Mouse (Mus musculus): ENCODE measurements around the gene Paxip1.

Paxip1 gene

DNA sequence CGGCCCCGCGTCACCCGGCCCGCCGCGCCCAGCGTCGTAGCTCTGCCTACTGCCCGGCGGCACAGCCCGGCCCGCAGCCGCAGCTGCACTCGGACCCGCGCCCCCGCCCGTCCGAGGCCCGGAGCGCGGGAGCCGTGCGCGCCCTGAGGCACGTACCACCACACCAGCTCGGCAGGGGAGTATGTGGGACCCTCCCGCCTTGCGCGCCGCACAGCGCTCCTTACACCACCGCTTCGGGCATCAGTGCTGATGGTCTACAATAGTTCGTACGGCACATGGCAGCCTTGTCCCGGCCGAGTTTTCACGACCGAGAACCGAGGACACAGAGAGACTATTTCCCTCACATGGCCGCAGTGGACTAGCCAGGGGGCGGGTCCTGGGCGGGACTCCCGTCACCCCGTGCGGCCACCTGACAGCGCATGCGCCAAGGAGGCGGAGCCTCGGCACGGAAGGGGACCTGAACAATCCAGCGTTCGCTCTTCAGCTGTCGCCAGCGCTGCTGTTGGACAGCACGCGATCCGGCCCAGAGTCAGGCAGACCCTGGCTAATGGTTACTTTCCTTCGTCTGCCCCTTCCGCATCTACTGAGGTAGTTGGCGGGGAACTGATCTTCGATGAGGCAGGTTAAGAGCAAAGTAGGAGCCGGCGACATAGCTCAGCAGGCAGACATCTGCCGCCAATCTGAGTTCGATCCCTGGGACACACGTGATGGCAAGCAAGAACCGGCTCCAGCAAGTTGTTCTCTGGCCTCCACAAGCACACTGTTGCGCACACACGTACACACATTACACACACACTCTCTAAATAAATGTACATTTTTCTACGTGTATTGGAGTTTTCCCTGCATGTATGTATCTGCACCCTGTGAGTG lies at the start of gene Paxip1:
Gene Paxip1, minus strand, starts transcription at position 389 of the 870 bp plus-strand sequence.
- peak; percentile 96 to 97 for DNase-seq (ENCODE audit: low spot score in 2 of 2)

DNA sequence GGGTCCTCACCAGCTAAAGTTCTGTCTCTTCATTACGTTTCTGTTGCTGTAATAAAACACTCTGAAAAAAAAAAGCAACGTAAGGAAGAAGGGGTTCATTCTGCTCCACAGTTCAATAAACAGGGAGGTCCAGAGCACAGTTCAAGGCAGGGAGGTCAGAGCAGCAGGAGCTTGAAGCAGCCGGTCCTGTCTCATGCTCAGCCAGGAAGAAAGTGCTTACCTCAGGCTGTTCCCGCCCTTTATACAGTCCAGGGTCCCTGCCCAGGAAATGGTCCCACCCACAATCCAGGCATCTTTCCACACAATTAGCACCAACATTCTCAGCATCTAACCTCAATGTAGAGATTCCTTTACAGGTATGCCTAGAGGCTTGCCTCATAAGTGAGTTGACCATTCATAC lies 46.6 kb upstream of the Paxip1 start:
- DNase-seq (ENCODE audit: low spot score in 2 of 2): no peak

DNA sequence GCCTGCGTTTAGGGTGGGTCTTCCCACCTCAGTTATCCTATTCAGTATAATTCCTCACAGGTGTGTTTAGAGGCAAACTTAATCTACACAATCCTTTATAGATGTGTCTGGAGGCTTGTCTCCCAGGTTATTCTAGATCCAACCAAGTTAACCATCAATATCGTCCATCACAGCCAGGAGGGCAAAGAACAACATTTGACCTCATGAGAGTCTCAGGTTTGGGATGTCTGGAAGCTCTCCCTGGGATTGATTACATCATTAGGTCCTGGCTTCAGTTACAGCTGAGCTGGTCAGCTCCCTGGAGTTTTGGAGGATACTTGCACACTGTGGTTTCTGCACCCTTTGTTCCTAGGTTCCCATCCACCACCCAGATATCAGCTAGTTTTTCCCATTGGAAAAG lies 43.6 kb upstream of the Paxip1 start:
- no peak for DNase-seq (ENCODE audit: low spot score in 2 of 2)

DNA sequence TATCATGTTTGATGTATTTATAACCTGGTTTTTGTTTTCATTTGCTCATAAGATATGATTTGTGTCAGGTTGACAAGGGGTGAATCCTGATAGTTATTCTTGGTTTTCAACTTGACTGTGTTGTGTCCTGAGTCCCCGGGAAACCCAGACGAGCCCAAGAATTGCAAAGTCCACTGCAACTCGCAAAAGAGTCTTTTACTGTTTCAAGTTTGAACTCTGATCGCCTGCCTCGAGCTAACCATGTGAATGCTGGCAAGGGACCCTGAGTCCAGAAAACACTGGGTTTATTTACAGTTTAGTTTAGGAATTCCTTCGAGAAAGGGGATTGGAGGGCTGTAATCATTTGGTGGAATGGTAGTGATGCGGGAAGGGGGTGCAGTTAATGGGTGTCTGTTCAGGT lies 36.5 kb upstream of the Paxip1 start:
- DNase-seq (ENCODE audit: low spot score in 2 of 2): no peak

DNA sequence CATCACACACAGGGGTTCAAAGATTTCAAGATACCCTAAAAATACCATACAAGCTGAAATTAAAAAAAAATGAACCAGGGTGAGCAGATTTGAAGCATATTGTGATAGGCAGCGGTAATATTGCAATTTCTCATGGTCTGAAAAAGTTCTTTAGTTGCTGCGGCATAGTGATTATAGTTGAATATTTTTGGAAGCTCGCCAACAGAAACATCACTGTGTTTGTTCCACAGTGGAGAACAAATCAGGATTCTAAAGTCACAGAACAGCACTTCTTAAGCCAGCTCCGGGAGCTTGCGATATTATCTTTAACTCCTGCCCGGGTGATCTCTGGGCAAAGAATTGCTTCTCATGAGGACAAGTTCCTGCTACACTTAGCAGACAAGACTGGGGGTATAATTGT lies 29.7 kb upstream of the Paxip1 start:
- DNase-seq (ENCODE audit: low spot score in 2 of 2): no peak

DNA sequence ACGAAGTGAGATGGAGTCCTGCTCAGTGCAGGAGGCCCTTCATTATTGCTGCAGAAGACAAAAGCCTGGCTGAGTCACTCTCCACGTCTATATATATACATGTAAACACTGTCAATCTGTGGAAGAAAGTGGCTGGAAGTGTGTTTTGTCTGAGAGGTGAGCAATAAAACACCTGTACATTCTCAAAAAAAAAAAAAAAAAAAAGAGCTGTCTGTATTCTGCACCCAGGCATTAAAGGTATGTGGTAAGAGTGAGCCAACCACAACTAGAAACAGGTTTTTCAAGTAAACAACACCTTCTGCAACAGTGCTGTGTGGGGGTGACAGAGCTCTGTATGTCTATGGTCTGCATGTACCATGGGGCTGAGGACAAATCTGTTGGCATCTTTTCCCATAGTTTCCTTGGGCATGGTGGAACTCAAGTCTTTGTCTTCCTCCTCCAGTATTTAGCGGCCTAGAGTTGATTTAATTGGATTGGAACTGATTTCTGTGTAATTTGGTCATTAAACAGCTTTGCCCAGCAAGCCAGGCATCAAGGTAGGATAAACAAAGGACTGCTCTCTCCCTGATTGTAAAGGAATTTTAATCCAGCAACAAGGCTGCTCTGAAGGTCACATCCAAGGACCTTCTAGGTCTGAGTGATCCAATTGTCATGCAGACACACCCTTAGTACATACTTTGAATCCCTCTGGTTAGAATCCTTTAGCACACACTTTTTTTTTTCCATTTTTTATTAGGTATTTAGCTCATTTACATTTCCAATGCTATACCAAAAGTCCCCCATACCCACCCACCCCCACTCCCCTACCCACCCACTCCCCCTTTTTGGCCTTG lies 27.6 kb upstream of the Paxip1 start:
- DNase-seq (ENCODE audit: low spot score in 2 of 2): no peak

DNA sequence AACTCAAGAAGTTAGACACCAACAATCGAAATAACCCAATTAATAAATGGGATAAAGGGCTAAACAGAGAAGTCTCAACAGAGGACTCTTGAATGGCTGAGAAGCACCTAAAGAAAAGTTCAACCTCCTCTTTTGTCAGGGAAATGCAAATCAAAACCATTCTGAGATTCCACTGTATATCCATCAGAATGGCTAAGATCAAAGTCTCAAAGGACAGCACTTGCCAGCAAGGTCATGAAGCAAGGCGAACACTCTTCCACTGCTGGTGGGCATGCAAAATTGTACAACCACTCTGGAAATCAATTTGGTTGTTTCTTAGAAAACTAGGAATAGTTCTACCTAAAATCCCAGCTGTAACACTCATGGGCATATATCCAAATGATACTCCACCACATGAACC lies 22.8 kb upstream of the Paxip1 start:
- DNase-seq (ENCODE audit: low spot score in 2 of 2): no peak

DNA sequence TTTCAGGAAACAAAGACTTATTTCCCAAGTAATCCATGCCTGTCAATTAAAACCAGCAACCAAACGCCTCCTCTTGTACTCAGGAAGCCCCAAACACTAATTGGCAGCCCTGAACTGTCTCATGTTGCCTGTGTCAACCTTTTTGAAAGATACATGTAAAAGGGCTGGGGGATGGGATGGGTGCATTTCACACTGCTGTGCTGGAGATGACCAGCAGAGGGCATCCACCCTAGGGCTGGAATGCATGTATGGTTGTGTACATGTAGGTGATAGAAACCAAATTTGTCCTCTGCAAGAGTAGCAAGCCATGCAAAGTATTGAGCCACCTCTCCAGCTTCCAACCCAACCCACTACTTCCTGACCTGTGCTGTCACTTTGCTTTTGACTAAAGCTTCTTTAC lies 2.4 kb upstream of the Paxip1 start:
- peak; percentile 41 to 69 for DNase-seq (ENCODE audit: low spot score in 2 of 2)

DNA sequence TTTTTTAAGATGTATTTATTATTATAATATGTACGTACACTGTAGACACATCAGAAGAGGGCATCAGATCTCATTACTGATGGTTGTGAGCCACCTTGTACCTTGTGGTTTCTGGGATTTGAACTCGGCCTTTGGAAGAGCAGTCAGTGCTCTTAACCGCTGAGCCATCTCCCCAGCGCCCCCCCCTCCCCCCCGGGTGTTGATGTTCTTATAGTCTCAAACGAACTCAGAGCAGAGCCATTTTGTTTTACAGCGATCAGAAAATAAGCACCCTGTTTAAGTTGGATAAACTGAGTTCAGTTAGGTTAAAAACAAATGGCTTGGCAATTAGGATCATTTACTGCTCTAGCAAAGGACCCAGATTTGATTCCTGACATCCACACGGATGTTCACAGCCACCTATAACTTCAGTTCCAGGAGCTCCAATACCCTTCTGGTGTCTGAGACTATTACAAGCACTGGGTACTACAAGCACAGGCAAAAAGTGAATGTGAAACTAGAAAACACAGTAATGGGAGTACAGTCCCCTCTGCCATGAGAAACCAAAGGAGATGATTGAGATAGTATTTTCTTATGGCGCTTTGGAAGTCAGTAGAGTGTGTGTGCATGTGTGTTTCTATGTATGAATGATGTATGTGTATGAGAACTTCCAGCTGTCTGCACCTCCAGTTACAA lies 1.2 kb upstream of the Paxip1 start:
- DNase-seq (ENCODE audit: low spot score in 2 of 2): no peak

DNA sequence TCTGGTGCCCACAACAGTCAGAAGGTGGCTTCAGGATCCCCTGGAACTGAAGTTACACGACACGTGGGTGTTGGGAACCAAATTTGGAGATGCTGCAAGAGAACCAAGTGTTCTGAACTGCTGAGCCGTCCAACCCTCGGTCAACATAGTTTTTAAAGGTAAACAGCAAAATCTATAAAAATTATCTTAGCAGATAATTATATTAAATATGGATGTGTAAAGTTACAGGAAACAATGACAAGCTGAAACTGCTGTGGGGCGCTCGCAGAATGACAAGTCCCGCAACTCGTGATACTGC lies 631 bp upstream of the Paxip1 start:
- DNase-seq (ENCODE audit: low spot score in 2 of 2): no peak

DNA sequence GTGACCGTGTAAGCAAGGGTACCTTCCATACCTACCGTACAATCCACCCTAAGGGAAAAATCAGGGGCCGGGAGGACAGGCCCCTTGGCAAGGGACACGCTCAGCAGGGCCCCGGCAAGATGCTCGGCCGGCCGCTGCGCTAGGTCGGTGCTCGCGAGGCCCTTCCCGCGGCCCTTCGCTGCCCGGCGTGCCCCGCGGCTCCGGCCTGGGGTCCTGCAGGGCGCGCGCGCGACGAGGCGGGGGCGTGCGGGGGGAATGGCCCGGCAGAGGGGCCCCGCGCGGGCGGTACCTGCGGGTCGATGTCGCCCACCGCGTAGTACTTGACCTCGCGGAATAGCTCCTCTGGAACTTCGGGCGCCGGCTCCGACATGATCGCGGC lies 592 bp downstream of the Paxip1 start:
- DNase-seq (ENCODE audit: low spot score in 2 of 2): peak; percentile 86

DNA sequence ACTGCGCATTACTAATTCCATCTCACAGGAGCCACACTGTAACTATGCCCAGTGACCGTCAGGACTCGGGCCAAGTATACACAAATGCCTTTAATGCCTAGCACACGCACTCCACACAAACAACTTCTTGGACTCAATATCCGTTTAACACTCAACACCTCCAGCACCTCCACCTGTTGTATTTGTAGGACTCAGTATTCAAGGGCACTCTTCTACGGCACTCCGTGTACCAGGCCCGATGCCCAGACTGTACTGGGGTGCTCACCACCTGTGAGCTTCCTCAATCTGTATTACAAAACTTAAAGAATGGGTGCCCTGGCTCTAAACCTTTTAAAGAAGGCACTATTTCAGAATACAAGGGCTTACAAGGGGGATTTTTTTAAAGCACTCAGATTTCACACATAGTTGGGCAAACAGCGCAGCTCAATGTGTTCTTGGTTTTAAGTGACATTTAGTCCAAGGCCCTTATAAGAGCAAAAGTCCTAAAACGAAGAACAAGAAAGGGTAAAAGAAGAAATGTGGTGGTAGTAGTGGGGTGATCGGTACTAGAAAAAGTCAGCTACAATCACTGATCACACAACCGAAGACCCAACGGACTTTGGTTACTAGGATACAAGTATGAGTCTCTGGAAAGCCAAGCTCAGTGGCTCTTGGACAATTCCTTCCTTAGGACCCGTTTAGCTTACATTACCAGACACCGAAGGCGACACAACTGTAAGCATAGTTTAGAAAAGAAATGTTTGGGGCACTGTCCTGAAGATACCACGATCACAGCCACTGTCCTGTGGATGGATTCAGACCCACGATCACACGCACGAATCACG lies 1.2 kb downstream of the Paxip1 start:
- no peak for DNase-seq (ENCODE audit: low spot score in 2 of 2)

DNA sequence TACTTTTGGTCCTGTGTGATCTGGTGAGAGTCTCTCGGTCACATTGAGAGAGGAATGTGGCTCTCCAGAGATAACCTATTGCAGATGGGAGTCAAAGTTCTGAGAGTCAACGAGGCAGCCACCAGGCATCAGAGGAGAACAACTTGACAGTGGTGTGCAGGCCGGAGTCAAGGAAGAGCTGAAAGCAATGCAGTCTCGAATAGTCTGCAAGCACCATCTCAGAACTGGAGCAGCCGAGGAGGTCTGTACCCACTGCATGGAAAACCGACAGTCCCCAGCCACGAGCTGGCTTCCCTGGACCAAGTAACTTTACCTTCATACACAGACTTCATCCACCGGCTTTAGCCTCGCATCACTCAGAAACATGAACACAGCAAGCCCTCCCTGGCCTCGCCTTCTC lies 1.9 kb downstream of the Paxip1 start:
- no peak for DNase-seq (ENCODE audit: low spot score in 2 of 2)

DNA sequence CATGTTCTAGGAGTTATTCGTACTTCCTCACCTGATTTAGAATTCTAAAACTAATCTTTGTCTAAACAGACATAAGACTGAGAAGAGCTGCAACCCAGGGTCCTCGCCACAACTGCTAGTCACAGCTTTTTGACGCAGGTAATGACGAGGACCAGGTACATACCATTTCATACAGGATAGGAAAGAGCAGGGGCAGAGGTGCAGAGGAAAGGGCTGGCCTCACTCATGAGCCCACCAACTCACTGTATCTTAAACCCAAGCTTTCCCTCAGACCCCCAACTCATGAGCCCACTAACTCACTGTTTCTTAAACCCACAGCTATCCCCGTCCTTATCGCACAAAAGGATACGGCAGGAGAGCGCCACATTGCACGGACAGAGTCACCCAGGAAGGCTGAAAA lies 8.1 kb downstream of the Paxip1 start:
- DNase-seq (ENCODE audit: low spot score in 2 of 2): no peak

DNA sequence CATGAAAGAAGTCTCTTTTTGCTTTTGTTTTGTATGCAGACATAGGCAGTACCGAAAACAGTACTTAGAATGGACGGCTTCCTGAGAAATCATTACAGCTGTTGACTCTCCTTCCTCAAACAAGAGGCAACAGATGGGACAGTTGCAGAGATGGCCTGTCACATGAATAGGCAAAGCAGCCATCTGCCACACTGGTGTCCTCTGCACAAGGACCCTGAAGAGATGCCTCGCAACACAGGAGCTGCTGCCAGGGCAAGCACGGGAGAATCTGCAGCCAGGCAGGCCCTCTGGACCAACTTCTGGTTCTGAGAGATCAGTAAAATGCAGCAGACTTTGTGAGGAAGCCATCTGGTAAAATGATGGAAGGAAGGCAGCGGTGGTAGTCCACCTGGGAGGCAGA lies 23.5 kb downstream of the Paxip1 start:
- no peak for DNase-seq (ENCODE audit: low spot score in 2 of 2)

DNA sequence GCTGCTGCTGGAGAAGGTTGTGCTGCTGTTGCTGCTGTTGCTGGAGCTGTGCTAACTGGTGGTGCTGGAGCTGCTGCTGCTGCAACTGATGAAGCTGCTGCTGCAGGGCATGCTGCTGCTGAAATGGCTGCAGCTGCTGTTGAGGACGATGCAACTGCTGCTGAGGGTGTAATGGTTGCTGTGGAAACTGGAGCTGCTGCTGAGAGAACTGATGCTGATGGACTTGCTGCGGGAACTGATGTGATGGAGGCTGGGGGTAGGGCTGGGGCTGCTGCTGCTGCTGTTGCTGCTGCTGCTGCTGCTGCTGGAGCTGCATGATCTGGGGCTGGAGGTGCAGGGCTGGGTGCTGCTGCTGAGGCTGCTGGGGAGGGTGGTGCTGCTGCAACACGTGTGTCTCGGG lies 25.7 kb downstream of the Paxip1 start:
- no peak for DNase-seq (ENCODE audit: low spot score in 2 of 2)

DNA sequence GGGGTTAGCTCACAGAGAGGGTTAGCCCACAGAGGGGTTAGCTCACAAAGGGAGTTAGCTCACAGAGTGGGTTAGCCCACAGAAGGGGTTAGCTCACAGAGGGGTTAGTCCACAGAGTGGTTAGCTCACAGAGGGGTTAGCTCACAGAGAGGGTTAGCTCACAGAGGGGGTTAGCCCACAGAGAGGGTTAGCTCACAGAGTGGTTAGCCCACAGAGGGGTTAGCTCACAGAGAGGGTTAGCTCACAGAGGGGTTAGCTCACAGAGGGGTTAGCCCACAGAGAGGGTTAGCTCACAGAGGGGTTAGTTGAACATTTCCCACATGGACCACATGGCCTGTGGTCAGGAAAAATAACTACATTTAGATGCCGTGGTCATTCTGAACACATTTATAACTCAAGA lies 46.5 kb downstream of the Paxip1 start:
- no peak for DNase-seq (ENCODE audit: low spot score in 2 of 2)

DNA sequence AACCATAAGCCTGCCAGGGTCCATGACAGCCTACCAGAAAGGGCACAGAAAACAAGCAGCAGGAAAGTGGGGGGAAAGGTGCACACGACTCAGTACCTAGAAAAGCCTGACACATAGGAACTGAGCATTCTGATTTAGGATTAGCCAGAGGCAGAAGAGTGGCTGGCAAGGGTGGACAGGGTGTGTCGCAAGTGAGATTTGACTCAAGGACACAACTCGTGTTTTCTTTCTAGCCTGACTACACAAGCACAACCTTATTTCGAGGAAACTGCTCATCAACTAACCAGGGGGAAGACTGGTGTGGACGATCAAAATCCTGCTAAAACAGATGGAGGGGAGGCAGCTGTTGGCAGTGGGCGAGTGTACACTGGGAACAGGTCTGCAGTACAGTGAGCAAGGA lies 52.3 kb downstream of the Paxip1 start:
- DNase-seq (ENCODE audit: low spot score in 2 of 2): no peak

DNA sequence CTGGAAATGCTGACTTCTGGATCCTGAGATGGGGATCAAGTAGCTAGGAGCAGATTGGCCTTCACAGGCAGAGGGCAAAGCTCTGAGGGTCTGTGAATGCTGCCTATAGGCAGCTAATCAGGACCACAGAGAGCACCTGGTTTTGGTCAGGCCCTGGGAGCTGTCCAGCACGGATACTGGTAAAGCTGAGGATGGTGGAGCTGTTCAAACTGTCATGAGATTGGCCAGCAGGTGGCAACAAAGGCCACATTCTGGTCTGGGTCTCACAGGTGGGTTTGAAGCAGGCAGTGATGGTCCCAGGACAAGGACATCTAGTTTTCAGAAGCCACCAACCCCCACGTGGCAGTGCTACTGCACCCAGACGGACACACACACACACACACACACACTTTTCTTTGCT lies 54.3 kb downstream of the Paxip1 start:
- peak; percentile 31 to 65 for DNase-seq (ENCODE audit: low spot score in 2 of 2)

DNA sequence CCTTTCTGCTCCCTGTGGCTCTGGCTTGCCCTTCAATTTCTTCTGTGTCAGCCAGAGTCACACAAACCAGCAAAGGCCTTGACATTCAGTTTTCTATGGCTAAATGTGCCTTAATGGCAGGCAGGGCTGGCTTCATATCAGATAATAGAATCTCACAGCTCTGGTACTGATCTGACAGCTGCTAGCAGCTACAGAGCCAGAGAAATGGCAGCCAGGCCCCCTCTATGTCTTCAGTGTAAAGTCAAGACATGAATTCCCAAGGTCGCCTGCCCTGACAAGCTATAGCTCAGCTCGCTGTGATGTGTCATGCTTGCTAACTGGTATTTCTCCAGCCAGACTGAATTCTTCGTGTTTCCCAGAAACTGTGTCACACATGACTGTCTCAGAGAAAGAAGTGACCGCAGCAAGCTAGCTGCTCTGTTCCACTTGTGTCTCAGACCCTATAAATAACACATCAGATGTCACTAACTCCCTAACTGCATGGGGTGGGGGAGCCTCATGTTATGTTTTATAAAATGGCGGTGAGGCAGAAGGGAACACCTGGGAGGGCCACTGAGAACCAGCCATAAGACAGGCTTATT lies 59.1 kb downstream of the Paxip1 start:
- no peak for DNase-seq (ENCODE audit: low spot score in 2 of 2)

DNA sequence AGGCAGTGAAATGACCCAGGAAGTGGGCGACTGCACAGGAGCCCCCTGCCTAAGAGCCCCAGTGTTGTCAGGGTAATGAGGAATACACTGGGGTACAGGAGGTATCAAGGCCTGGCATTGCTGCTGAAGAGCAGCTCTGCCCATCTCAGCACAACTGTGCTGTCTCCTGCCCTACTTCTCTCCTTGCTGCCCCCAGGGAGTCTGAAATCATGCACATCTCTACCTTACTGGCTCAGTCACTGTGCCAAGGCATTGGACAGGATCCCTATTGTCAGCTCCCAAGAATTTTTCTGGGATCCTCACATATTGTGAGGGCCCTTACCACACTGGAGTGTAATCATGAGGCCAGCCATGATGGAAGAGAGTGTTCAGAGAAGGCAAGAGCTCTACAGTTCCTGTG lies 60.1 kb downstream of the Paxip1 start:
- DNase-seq (ENCODE audit: low spot score in 2 of 2): no peak

DNA sequence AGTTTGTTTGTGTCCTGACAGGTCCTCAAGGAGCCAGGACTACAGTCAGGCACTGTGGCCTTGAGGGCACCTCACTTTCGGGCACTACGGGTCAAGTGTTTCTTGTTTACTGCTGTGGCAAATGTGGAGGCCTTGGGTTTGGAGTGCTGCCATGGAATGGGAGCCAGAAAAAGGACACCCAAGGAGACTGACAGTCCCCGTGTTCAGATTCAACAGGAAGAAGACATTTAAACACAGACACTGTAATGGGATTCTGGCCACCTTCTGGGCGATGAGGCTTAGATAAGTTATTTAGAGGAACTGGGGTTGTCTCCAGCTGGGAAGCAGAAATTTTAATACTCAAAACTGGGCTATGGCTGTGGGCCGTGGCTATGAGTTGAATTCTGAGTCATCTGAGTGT lies 60.8 kb downstream of the Paxip1 start:
- DNase-seq (ENCODE audit: low spot score in 2 of 2): no peak

All from urinary bladder, postnatal 4 days (tissue).